Mouse (Mus musculus) limb, embryonic 11.5 days (tissue): Measurements from ENCODE around the gene Fscn3. TPM values are rescaled to one million over a fixed set of nuclear protein-coding genes. Genes with fewer than 3 reads are reported as not detected.
A peak's percentile ranks its signal among the peaks of the same experiment; 100 is the strongest.

Experiments
- ATAC-seq: fragments of 200-750 bp; cut with Nextera tagmentation; 2 replicates; pipeline ENCODE4 v1.8.0; 2017; ENCODE audit warnings: low read depth; ENCODE audit not compliant: insufficient number of reproducible peaks, low FRiP score, low TSS enrichment
- DNase-seq: peaks from one replicate; pipeline ENCODE4 v3.0.0-alpha.2; 2015; ENCODE audit warnings: low spot score
- H3K27ac ChIP-seq: fragments of 300-500 bp; sonication (generic); replicated peaks from 2 replicates; pipeline ENCODE4 v1.5.1; 2014; ENCODE audit warnings: low read depth, mild to moderate bottlenecking, low read length
- H3K27me3 ChIP-seq: fragments of 300-500 bp; sonication (generic); 2 replicates; pipeline ENCODE4 v1.6.1; 2014; ENCODE audit warnings: mild to moderate bottlenecking, low read length, mixed read lengths; ENCODE audit not compliant: control insufficient read depth, insufficient read depth
- H3K36me3 ChIP-seq: fragments of 300-500 bp; sonication (generic); 2 replicates; pipeline ENCODE4 v1.6.1; 2014; ENCODE audit warnings: mild to moderate bottlenecking, low read length, moderate library complexity, mixed read lengths; ENCODE audit not compliant: control insufficient read depth, insufficient read depth
- H3K4me1 ChIP-seq: fragments of 300-500 bp; sonication (generic); 2 replicates; pipeline ENCODE4 v1.6.1; 2014; ENCODE audit warnings: low read length, mixed read lengths; ENCODE audit not compliant: control insufficient read depth, insufficient read depth
- H3K4me2 ChIP-seq: fragments of 300-500 bp; sonication (generic); 2 replicates; pipeline ENCODE4 v1.6.1; 2014; ENCODE audit warnings: low read depth, mild to moderate bottlenecking, moderate library complexity; ENCODE audit not compliant: severe bottlenecking
- H3K4me3 ChIP-seq: fragments of 300-500 bp; sonication (generic); 2 replicates; pipeline ENCODE4 v1.5.1; 2014; ENCODE audit warnings: low read depth, low read length
- H3K9ac ChIP-seq: fragments of 300-500 bp; sonication (generic); 2 replicates; pipeline ENCODE4 v1.6.1; 2014; ENCODE audit warnings: mild to moderate bottlenecking, low read length
- H3K9me3 ChIP-seq: fragments of 300-500 bp; sonication (generic); 2 replicates; pipeline ENCODE4 v1.6.1; 2016; ENCODE audit warnings: low read length; ENCODE audit not compliant: control insufficient read depth
- WGBS: fragments of 180-500 bp; shearing (Covaris S2); extraction: QIAGEN DNeasy Blood & Tissue Kit; methylation state at CpG from one replicate; pipeline ENCODE4 v1.1.7; 2014; 5-methylcytosine and 5-hydroxymethylcytosine counted together
- polyA plus RNA-seq: library from polyadenylated mRNA; unstranded; fragments of >200 nt; fragmentation: Nextera tagmentation; extraction: Ambion mirVana; gene quantifications from 2 replicates; pipeline ENCODE4 v1.2.1, GENCODE M21; 2014

Gene Fscn3
- not detected in 2 replicates for polyA plus RNA-seq

DNA sequence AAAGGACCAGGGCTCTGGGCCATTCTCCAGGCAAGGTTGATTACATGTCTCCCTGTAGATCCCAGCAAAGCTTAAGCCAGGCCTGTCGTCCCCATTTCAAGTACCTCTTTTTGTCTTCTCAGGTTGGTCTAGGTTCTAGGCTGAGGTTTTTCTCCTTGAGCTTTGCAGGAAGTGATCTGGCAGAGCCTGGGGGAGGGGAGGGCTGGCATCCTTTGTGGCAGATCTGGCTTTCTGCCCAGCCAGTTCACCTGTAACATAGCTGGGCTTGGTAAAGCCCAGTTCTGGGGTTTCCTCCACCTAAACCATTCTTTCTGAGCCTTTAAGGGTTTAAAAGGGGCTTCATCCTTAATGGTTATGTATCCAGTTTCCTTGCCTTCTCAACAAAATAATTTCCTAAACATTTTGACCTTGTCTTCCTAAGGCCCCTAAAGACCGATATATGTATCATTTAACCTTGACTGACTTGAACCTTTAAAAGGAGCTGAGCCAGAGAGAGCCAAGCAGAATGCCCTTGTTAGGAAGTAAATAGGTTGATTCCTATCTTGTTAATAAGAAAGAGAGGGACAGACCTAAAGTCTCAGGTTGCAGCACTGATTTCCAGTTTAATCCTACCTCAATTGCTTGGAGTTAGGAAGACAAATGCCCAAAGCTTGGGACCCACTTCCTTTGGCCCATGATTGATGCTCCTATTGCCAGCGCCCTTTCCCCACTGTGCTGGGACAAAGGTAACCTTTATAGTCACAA is at the start of gene Fscn3:
Gene Fscn3 (plus strand): TSS at position 694 of the 744 bp plus-strand sequence.
- no peak within 1 kb of the TSS for H3K4me3 ChIP-seq

DNA sequence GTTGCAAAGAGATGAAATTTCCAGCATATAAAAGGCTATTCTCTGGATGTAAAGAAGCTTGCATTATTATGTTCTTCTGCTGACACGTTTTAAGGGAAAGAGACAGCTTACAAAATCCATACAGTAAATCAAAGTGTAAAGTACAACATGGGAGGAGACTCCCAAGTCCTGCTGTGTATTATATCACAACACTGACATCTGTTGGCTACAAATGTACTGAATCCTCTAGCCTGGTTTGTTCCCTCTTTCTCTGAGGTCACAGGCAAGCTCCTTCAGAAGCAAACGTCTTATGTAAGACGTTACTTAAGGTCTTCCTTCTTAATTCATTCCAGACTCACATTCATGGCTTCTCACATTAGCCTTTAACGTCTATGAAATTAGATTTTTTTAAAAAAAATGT is 45.6 kb upstream of the Fscn3 start:
- H3K4me3 ChIP-seq: no peak overlapping the region
- no peak overlapping the region for H3K9ac ChIP-seq
- no peaks in the 10 kb centered on the region for H3K27me3 ChIP-seq
- no peak overlapping the region for H3K27ac ChIP-seq
- no peak overlapping the region for H3K4me2 ChIP-seq
- H3K9me3 ChIP-seq: no peaks in the 10 kb centered on the region
- no peaks in the 10 kb centered on the region for H3K36me3 ChIP-seq
- 37% methylated on average over 4 of the region's 4 CpGs for WGBS
- no peak for DNase-seq
- no peaks in the 10 kb centered on the region for H3K4me1 ChIP-seq
- ATAC-seq: no peak

More for the DNA sequence above, at the start of gene Fscn3:
- Histone ChIP-seq H3K36me3 (no peaks in the 10 kb centered on the region), H3K9ac (no peak within 1 kb of the TSS), H3K4me1 (no peaks in the 10 kb centered on the region), H3K27ac (no peak within 1 kb of the TSS), H3K27me3 (no peaks in the 10 kb centered on the region), H3K4me2 (no peak within 1 kb of the TSS), H3K9me3 (no peaks in the 10 kb centered on the region)
- ATAC-seq (no peak), DNase-seq (no peak)
- 78% methylated on average over 3 of the region's 3 CpGs for WGBS

DNA sequence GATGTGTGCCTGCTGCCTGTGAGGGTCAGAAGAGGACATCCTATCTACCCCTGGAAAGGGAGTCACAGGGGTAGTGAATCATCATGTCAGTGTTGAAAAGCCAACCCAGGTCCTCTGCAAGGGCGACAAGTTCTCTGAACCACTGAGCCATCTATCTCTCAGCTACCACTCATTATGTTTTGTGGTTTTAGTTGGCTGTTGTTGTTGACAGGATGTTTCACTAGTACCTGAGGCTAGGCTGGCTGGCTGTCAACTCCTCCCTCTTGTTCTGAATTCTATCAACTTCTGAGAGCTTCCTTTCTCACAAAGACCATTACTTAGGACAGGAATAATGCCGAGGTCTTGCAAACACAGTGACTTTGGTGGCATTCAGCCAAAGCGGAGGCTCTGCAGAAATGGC is 42.4 kb upstream of the Fscn3 start:
- H3K4me3 ChIP-seq: no peak overlapping the region
- 90% methylated on average over 3 of the region's 3 CpGs for WGBS
- ATAC-seq (no peak), DNase-seq (no peak)
- H3K9me3 ChIP-seq: no peaks in the 10 kb centered on the region
- H3K4me1 ChIP-seq: no peaks in the 10 kb centered on the region
- H3K36me3 ChIP-seq: no peaks in the 10 kb centered on the region
- no peaks in the 10 kb centered on the region for H3K27me3 ChIP-seq
- H3K9ac ChIP-seq: no peak overlapping the region
- H3K27ac ChIP-seq: no peak overlapping the region
- H3K4me2 ChIP-seq: no peak overlapping the region

DNA sequence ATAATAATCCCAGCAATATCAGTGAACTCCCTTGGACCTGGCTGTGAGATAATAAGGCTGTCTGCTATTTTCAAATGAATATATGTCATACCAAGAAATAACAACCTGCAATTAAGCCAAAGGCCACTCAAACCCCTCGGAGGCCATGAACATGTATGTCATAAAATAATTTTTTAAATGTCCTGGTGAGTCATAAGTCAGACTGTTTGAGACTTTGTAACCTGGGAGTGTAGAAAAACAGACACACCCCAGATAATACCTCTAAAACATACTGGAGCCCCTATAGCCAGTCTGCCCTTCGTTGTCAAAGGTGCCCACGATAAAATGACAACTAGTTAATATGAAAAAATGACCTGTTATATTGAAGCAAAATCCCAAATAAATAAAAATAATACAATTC is 38.6 kb upstream of the Fscn3 start:
- 88% methylated on average over 3 of the region's 3 CpGs for WGBS

DNA sequence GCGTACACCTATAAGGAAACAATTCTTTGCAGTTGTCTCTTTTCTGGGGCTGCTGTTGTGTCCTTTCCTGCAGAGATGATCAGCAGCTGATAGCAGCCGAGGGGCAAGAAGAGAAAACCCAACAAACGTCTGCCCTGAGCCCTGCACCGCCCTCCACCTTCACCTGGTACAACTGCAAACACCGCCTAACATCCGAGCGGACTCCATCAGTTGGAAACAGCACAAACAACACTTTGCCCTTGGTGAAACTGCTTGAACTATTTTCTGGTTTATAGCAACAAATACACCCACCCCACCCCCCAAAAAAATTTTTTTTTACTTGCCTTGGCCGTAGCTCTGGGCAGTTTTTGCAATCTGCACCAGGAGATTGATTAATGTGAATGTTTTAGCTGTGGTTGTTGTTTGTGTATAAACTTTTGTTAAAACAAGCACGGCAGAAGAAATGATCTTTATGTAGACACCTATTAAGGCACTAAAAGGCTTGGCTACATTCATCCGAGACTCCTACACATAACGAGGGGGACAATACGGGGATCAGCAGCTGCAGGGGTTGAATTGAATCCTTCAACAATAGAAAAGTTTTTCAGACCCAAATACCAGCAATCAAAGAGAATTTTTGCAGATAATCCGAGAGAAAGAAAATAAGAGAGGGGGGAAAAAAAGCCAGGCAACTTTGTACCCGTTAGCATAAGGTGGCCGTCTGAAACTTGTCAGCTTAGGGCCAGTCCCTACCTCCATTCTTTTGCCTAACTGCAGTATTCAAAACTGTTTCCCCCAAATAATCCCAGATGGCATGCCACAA is 31.3 kb upstream of the Fscn3 start:
- peak overlapping the region; percentile 57 for H3K4me2 ChIP-seq
- no peak overlapping the region; the same call in 1 of the 2 replicates for H3K4me3 ChIP-seq
- DNase-seq (peak; percentile 23), ATAC-seq (no peak)
- 26% methylated on average over 15 of the region's 15 CpGs for WGBS
- no peak overlapping the region for H3K27ac ChIP-seq
- H3K9me3 ChIP-seq: peaks cover 3% of the 10 kb centered on the region; the same call in 1 of the 2 replicates
- 0 out of 2 replicates have a peak, but pooled peaks cover 9% of the 10 kb centered on the region for H3K27me3 ChIP-seq
- no peaks in the 10 kb centered on the region for H3K4me1 ChIP-seq
- H3K9ac ChIP-seq: no peak overlapping the region
- H3K36me3 ChIP-seq: no peaks in the 10 kb centered on the region

More for the DNA sequence above, 38.6 kb upstream of the Fscn3 start:
- Histone ChIP-seq H3K27ac (no peak overlapping the region), H3K27me3 (no peaks in the 10 kb centered on the region), H3K36me3 (no peaks in the 10 kb centered on the region), H3K4me3 (no peak overlapping the region), H3K4me2 (no peak overlapping the region), H3K4me1 (no peaks in the 10 kb centered on the region), H3K9ac (no peak overlapping the region), H3K9me3 (no peaks in the 10 kb centered on the region)
- no peak for ATAC-seq
- DNase-seq: no peak

DNA sequence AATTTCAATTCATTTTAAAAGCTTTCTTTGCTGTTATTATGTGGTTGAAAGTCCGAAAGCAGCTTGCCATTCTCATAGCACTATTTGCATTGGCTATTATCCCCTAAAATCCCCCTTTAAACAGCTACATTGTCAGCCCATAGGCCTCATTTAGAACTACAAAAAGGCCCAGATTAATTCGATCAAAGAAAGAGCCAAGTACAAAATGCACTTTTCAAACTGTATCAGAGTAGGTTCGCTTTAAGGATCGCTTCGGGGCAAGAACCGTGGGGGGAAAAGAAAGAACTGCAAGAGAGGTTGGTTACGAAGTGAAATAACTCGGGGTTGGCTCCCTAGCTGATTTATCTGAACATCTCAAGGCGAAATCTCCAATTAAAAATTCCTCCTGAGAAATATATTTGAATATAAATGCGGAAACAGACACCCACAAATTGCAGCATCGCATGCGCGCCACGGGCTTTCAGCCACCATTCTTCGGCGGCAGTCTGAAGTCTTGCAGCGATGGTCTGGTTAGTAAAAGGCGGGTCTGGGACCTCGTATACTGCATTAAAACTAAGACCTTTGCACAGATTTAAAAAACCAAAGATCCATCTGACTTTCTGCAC is 30.6 kb upstream of the Fscn3 start:
- Histone ChIP-seq H3K27me3 (0 out of 2 replicates have a peak, but pooled peaks cover 9% of the 10 kb centered on the region), H3K4me3 (peak overlapping the region; percentile 28), H3K4me2 (peak overlapping the region; percentile 57), H3K4me1 (no peaks in the 10 kb centered on the region), H3K9me3 (peaks cover 3% of the 10 kb centered on the region; the same call in 1 of the 2 replicates), H3K36me3 (no peaks in the 10 kb centered on the region), H3K9ac (no peak overlapping the region), H3K27ac (no peak overlapping the region)
- DNase-seq: peak; percentile 63
- 2% methylated on average over 19 of the region's 19 CpGs for WGBS
- no peak for ATAC-seq

DNA sequence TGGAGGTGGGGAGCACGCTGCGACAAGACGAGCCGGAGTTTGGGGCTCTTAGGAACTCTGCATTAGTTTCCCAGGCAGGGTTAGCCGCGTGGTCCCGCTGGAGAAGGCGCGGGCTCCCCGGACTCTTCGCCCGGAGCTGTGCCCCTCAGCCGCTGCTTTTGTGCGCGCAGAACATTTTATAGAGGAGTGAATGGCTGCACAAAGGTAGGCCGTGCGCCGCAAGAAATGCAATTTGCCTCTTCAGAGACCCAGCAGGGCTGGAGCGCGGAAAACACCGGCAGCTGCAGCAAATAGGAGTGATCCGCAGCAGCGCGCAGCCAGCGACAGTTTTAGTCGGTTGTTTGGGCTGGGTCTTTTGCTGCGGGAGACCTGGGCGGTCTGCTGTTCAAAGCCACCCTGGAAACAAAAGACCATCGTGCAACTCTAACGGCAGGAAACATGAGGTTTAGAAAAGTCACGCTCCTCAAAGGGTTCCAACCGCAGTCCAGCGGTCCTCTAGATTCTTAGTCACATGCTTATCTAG is 29.8 kb upstream of the Fscn3 start, which contains the start of gene Zfp800:
Gene Zfp800 (minus strand): TSS at position 325 of the 523 bp plus-strand sequence.
- WGBS: under 1% methylated on average over 33 of the region's 33 CpGs
- peak within 1 kb of the TSS; percentile 28 for H3K4me3 ChIP-seq
- H3K9ac ChIP-seq: peak within 1 kb of the TSS; percentile 49
- H3K36me3 ChIP-seq: no peaks in the 10 kb centered on the region
- no peak within 1 kb of the TSS for H3K27ac ChIP-seq
- DNase-seq: peak; percentile 74
- 0 out of 2 replicates have a peak, but pooled peaks cover 9% of the 10 kb centered on the region for H3K27me3 ChIP-seq
- no peaks in the 10 kb centered on the region for H3K4me1 ChIP-seq
- H3K4me2 ChIP-seq: peak within 1 kb of the TSS; percentile 57
- ATAC-seq: peak; percentile 35; the same call in 1 of the 2 replicates
- H3K9me3 ChIP-seq: peaks cover 3% of the 10 kb centered on the region; the same call in 1 of the 2 replicates

DNA sequence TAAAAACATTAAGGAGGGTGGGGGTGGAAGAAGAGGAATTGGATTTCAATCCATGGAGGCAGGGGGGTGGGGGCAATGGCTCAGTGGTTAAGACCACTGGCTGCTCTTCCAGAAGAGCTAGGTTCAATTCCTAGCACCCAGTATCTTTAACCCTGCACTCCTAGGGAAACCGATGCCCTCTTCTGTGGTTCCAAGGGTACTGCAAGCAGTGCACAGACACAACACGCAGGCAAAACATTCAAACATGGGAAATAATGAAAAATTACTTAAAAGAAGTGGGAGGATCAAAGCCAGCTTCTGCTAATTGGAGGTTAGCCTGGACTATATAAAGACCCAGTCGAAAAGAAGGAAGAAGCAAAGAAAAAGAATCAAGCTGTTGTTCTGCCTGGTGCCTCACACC is 28.9 kb upstream of the Fscn3 start:
- 88% methylated on average over 3 of the region's 3 CpGs for WGBS
- H3K9me3 ChIP-seq: peaks cover 3% of the 10 kb centered on the region; the same call in 1 of the 2 replicates
- H3K27me3 ChIP-seq: 0 out of 2 replicates have a peak, but pooled peaks cover 9% of the 10 kb centered on the region
- H3K4me3 ChIP-seq: no peak overlapping the region
- H3K9ac ChIP-seq: no peak overlapping the region
- H3K4me1 ChIP-seq: no peaks in the 10 kb centered on the region
- H3K27ac ChIP-seq: no peak overlapping the region
- H3K4me2 ChIP-seq: no peak overlapping the region
- no peaks in the 10 kb centered on the region for H3K36me3 ChIP-seq
- no peak for DNase-seq
- no peak for ATAC-seq
